Mouse (Mus musculus) brown adipose tissue, adult 24 weeks (tissue): ENCODE results near the gene Gm10322. TPM values are rescaled to one million over a fixed set of nuclear protein-coding genes. Genes with fewer than 3 reads are reported as not detected.

Source experiments
- H3K27ac ChIP-seq: fragments of 200-500 bp; replicated peaks from 2 replicates; pipeline ENCODE4 v1.5.1; 2012; ENCODE audit warnings: low read depth, mild to moderate bottlenecking, low read length
- H3K4me1 ChIP-seq: fragments of 200-500 bp; 2 replicates; pipeline ENCODE4 v1.6.1; 2012; ENCODE audit warnings: low read length, mixed read lengths; ENCODE audit not compliant: control insufficient read depth, insufficient read depth, insufficient read length
- H3K4me3 ChIP-seq: fragments of 200-500 bp; 2 replicates; pipeline ENCODE4 v1.5.1; 2012; ENCODE audit warnings: low read depth, mild to moderate bottlenecking, low read length, moderate library complexity; ENCODE audit not compliant: insufficient read depth
- polyA plus RNA-seq: library from polyadenylated mRNA; stranded (reverse); fragments of >200 nt; gene quantifications from 2 replicates; pipeline ENCODE4 v1.2.4, GENCODE M21; 2012; ENCODE audit not compliant: missing spikeins, insufficient read depth, insufficient read length

The Gm10322 gene
- polyA plus RNA-seq, 1 experiment: not detected

DNA sequence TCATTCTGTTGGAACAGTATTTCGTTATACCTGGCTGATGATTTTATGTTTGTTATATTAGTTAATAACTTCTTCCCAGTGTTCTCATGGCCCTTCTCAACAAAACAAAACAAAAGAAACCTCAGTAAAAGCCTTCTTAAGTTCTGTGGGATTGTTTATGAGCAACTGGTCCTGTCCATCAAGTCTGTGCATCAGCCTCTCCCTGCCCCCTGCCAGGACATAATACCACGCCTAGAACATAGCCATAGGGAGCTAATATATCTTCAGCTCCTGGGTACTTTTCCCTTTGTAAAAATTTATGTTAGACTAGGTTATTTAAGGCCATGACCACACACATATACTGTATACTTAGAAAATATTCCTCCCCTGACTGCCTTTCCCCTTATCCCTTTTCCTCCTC, 48.9 kb downstream of the Gm10322 start:
- Histone ChIP-seq H3K4me3 (no peak overlapping the region), H3K27ac (no peak overlapping the region), H3K4me1 (no peaks in the 10 kb centered on the region)

DNA sequence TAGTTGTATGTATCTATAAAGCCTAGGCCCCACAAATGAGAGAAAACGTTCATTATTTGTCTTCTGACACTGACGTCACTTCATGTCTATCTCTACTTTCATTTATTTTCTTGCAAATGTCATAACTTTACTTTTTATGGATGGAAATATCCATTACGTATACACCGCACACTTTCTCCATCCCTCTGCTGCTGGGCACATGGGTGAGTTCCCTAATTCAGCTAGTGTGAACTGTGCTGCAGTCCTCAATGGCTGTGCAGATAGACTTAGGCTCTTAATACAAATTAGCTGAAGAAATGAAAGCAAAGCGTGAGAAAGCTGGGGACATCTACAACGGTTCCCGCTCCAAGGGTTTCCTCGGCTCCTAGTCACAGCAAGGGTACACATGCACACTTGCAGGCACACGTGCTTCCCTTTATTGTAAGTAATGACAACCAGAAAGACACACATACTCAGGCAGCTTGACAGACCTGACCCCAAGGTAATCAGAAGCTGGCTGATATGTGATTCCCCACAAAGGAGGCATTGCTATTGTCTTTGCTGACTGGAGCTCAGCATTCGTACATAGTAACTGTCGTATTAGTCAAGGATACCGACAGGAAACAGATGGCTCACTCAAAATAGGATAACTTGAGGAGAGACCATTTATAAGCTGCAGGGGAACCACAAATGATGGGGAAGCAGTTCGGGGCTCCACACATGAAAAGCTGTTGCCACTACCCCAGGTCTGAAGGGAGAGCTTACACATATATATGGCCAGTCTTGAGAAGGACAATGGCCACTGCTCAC, 49.8 kb downstream of the Gm10322 start:
- H3K4me3 ChIP-seq: no peak overlapping the region
- no peak overlapping the region for H3K27ac ChIP-seq
- no peaks in the 10 kb centered on the region for H3K4me1 ChIP-seq

Other genes starting within 250 kb of the Gm10322 start
- 157 and 189 TPM in 2 replicates for gene Gm10273, start 220.4 kb upstream of the Gm10322 start, polyA plus RNA-seq
- gene Pla2g12b, start 212.4 kb upstream of the Gm10322 start, polyA plus RNA-seq: not detected in 2 replicates
- not detected in 2 replicates for gene Oit3, start 174.3 kb upstream of the Gm10322 start, polyA plus RNA-seq
- gene Mcu, start 629 bp downstream of the Gm10322 start, polyA plus RNA-seq: 15.4 and 15.7 TPM in 2 replicates
- 41.8 and 46.8 TPM in 2 replicates for gene Micu1, start 86.4 kb downstream of the Gm10322 start, polyA plus RNA-seq